Mouse (Mus musculus): Measurements from ENCODE around the gene Fkbp5.
A peak's percentile ranks its signal among the peaks of the same experiment; 100 is the strongest.

Gene Fkbp5

DNA sequence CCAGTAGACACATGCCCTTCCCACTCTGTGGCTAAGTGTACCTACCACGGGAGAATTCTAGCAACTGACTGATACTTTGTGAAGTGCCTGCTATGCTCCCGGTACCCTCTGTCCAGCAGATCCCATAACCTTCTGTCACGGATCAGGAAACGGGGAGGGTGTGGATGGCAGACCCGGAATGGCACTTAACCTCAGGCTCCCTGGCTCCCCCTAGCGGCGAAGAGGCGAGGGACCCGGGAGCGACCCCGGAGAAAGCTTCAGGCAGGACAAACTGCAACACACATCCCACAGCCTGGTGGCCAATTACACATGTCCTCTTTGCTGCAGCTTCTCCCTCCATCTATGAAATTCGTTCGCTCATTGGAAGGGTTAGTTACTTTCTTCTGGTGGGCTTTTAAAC lies 148.9 kb downstream of the Fkbp5 start:
- peak; percentile 90 to 91 for DNase-seq

DNA sequence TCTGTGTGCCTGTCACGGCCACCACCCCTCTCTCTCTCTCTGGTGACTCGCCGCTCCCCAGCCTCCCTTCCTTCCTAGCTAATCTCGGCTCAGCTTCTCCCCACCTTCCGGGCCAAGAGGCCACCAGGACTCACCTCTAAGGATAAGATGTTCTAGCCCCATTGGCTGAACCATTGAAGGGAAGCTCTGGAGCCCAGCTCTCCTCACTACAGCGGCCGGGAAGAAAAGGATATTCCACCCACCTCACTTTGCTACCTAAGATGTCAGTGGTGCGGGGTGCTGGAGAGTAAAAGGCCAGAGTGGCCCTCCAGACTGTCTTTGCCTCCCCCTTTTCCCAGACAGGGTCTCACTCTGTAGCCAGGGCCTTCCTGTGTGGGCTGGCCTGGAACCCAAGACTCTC lies 152.2 kb downstream of the Fkbp5 start, which contains the start of gene Tulp1:
Tulp1 (minus strand) TSS at position 101 of the 400 bp plus-strand sequence.
- DNase-seq = no peak

DNA sequence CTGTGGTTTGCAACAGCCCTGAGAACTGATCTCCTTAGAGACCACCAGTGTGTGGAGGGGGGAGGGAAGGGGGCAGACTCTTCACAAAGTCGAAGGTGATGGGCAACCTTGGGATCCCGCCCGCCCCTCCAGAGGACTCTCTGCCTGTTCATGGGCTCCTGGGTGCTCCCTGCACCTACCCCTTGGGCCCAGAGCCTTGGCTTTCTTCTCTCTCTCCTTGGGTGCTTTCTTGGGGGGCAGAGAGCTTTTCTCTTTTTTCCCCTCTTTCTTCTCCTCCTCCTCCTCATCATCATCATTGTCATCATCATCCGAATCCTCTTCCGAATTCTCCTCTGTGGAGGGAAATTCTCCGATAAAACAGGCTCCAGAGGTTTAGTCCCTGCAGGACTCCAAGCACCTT lies 153.8 kb downstream of the Fkbp5 start:
- DNase-seq = no peak

DNA sequence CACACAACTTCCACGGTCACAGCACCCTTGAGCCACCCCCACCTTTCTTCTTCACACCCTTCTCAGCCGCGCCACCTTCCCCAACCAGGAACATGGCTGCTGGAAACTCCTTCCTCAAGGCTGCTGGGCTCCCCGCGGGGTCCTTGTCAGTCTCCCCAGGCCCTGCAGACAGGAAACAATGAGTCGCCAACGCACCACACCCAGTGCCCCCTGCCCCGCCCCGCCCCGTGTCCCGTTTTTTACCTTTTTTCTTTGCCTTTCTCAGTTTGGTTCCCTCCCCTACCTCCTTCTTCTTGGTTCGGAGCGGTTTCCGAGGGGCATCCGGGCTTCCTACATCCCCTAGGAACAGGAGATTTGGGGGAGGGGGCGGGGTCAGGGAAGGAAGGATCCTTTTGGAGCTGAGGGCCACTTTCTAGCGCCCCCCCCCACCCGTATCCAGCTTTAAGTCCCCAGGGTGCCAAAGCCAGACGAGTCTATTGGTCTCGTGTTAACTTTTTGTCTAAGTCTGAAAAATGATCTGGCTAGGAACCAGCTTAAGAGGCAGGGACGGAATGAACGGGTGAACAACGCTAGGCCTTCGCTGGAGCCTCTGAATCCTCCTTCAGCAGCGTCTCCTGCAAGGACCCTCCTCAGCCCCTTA lies 154.6 kb downstream of the Fkbp5 start:
- DNase-seq = peak in 1 of 2 experiments; percentile 56

DNA sequence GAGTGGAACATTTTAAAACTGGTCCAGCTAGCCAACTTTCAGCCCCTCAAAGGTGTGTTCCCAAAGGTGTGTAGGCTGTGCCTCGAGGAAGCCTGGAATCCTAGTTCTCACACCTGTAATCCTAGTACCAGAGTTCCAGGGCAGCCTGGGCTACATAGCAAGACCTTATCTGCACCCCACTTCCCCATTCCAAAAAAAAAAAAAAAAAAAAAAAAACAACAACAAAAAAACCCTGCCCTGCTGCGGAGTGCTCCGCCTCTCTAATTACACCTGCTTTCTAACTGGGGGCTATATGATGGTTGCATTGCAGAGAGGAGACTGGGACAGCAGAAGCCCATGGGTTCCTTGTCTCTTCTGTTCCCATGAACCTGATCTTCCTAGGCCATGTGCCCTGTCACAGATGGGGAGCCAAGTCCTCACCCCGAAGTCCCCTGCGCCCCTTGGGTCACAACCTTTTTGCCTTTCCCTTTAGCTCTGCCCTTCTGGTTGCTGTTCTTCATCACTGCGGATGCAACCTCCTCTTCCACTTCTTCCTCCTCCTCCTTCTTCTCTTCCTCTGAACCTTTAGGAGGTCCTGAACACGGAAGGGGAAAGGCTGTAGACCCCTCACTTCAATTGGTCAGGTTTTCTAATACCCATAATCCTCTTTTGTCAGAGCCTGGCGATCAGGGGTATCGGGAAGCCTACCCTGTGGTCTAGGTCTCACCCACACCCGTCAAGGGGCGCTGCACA lies 155.2 kb downstream of the Fkbp5 start:
- DNase-seq = peak in 1 of 2 experiments; percentile 2

DNA sequence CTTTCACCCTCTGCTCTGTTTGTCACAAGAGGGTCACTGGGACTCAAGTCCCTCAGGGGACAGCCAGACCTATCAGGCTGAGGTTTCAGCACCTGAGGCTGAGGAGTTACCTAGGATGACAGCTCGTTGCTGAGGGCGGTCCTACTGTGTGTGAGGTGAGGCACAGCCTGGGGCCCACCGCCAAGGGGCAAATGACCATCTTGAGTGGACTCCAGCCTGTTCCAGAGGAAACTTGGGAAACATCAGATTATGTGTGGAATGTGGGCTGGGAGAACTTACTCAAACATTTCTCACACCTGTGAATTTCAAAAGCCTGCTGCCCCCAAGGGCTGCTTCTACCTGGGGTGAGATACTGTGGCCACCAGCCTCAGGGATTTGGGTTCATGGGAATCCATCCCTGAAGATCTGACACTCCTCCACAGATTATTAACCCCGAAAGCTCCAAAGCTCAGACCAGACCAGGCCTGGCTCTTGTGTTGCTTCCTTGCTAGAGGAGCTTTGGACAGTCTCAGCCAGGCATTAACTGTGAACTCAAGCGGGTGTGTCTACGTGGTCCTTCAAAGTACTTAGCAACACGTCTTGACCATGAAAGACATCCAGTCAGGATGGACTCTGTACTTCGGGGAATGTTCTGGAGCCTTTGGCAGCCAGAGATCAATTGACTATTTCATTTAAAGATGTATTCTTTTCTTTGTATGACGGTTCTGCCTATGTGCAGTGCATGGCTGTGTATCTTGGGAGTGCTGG lies 156.6 kb downstream of the Fkbp5 start:
- DNase-seq = peak in 1 of 2 experiments; percentile 4

DNA sequence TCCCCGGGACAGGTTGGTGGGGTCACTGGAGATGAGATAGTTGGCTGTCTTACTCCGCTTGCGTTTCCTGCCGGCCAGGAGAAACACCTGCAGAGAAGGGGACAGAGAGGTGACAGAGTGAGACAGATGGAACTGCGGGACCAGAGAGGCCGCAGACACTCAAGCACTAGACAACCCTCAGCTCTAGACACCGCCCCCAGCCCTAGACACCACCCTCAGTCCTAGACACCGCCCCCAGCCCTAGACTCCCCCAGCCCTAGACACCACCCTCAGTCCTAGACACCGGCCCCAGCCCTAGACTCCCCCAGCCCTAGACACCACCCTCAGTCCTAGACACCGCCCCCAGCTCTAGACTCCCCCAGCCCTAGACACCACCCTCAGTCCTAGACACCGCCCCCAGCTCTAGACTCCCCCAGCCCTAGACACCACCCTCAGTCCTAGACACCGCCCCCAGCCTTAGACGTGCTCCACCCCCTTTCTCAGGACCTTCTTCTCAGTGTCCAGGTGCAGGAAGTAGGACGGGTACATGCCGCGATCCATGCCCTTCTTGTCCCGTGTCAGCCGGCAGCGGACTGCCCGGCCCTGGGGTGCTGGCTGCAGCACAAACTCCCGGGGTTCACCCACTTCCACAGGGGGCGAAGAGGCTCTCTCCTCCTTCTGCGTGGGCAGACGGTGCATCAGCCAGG lies 158.6 kb downstream of the Fkbp5 start:
- DNase-seq = peak in 1 of 2 experiments; percentile 39

DNA sequence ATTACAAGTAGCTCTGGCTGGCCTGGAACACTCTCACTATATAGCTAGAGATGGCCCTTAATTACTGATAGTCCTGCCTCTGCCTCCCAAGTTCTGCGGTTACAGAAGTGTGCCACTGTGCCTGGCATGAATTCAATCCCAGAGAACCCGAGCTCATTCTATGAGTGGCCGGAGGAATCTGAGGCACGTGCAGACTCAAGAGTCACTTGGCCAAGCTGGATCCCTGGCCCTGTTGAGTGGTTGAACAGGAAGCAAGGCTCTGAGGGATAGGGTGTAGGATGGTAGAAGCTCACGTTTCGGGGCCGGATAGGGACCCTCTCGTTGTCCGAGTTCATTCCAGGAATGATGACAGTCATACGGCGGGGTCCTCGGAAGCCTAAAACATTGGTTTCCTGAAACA lies 161.5 kb downstream of the Fkbp5 start:
- DNase-seq = no peak

DNA sequence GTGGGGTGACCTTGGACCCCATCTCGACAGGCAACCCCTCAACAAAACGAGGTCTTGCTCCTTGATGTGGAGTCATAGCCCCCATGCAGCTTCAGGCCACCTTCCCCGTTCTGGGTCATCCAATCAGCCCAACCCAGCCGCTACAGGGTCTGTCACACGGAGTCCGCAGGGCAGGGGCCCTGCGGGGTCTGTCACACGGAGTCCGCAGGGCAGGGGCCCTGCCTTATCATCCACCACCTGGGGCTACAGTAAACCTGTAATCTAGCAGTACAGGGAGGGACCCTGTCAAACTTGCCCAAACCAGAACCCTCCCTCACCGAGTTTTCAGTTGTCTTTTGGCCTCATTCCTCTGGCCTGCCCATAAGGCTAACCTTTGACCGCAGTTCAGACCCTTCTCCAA lies 165.3 kb downstream of the Fkbp5 start:
- DNase-seq = no peak

DNA sequence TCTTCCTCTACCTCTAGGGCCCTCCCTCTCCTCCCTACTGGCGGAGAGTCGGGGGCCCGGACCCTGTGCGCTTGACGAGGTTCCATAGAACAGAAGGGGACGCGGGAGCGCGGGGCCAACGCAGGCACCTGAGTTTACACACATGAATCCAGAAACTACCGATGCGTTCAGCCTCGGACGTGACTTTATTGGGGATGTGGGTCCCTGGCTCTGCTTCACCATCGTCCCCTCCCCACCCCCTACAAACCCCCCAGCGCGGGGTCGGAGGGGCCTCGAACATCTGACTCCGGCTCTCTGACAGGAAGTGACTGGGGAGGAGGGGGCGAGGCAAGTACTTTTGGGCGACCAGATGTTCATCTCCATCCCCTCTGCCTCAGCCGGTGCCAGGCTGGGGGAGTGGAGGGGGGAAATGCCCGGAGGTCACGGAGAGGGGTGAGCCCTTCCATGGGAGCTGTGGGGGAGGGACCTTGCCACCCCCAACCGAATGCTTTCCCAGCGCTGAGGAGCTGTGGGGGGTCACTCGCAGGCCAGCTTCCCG lies 165.9 kb downstream of the Fkbp5 start:
- DNase-seq = peak in 1 of 2 experiments; percentile 70

DNA sequence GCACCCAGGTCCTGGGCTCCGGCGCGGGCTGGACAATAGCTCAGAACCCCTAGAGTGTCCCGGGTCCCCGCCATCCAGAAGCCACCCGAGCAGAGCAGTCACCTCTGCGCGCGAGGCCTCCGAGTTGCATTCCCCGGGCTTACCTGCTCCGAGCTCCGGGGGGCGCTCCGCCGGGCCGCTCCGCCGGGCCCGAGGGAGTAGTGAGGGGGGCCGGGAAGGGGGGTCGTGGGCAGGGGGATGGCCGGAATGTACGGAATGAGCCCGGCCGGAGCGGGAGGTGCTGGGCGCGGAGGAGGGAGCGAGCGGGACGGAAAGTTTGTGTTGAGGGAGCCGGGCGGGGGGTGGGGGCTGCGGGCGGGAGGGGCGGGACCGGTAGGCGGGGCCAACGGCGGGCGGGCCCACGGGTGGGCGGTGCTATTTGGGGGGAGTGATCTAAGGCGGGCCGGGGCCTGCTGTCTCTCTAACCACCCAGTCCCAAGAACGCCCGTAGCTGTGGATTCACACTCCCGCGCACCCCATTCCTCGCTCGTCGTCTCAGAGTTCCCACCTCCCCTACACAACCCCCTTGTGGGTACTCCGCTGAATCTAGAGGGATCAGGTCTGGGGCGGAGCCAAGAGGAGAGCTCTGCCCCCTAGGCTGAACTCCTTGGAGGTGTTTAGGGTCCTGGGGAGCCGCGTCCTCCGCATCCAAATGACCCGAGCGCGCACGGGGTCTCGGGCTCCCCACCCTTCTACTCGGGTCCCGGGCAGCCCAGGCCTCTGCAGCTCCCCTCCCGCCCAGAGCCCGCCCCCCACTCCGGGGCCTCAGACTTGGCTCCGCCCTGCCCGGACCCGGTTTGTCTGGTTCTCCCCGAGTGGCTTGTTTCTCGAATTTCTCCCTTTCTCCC lies 166.6 kb downstream of the Fkbp5 start, which contains the start of gene Tead3:
Tead3 (minus strand) TSS at position 352 of the 887 bp plus-strand sequence.
- DNase-seq = peak; percentile 91 to 94

DNA sequence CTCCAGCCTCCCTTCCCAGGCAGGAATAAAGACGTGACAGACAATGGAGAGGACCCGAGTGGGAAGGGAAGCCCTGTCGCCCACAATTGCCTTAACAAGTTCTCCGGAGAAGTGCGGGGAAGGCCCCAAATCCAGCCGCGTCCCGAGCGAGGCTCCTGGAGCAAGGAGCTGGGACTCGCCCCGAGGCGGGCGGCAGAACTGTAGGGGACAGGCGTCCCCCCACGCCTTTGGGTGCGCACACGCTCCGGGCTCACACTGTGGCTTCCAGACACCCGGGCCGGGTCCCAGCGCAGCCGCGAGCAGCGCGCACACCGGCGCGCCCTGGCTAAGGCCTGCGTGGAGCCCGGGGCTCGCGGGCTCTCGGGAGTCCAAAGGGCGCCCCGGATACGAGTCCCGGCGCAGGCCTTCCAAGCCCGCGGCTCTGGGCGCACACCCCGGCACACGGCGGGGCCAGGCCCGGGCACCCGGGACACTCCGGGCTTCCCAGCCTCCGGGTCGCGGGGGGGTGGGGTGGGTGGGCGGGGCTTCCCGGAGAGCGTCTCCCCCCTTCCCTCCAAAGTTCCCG lies 167.3 kb downstream of the Fkbp5 start:
- no peak for DNase-seq

DNA sequence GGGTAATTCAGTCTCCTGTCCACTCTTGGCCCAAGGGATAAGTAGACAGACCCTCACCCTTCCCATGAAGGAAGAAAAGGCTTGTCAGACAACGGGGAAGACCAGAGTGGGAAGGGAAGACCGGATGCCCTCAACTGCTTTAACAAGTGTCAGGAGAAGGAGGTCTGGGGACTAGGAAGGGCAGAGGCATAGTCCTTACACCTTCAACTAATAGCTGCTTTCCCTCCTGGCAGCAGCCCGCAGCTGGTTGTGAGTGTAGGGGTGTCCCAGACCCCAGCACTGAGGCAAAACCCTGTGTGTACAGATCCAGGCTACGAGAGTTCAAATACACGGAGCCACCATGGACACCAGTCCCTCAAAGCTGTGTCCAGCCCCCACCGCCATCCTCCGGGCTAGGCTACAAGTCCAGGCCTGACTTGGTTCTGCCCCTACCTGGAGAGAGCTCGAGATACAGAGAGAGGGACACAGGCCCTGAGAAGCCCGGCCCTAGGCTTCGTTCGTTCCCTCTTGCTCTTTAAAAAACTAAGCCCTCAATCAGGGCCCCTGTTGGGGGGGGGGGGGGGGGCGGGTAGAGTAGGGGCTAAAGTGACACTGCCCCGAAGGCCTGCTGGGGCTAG lies 168.0 kb downstream of the Fkbp5 start:
- DNase-seq = peak; percentile 39 to 57

Data from kidney, postnatal 4 days (tissue).